Mouse (Mus musculus) c-Kit-negative CD71-positive TER-119-positive erythroid progenitor cells, embryonic 14.5 days (primary cell): ENCODE results near the gene Mfng.

Experiments used
- DNase-seq: peaks from one replicate; pipeline ENCODE4 v3.0.0-alpha.2; 2013; ENCODE audit warnings: low read depth, low spot score

Gene Mfng

GRCm38 (mm10) chr15:78773290-78773729 lies at the start of gene Mfng:
Gene Mfng (minus strand): TSS chr15:78773475.
- peak; percentile 35 for DNase-seq

DNA sequence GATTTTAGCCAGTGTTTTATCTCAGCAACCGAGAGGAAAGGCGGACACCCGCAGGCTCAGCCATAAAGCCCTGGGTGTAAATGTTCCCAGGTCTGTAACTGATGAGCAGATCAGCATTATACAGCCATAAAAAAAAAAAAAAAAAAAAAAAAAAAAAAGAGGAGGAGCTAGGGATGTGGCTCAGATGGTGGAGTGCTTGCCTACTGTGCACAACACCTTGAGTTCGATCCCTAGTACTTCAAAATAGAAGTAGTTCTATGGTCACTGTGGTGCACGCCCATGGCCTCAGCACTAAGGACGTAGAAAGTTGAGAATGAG lies 42.8 kb upstream of the Mfng start:
- no peak for DNase-seq

GRCm38 (mm10) chr15:78815314-78816073 lies 42.2 kb upstream of the Mfng start:
- no peak for DNase-seq

GRCm38 (mm10) chr15:78813603-78814002 lies 40.3 kb upstream of the Mfng start:
- no peak for DNase-seq

DNA sequence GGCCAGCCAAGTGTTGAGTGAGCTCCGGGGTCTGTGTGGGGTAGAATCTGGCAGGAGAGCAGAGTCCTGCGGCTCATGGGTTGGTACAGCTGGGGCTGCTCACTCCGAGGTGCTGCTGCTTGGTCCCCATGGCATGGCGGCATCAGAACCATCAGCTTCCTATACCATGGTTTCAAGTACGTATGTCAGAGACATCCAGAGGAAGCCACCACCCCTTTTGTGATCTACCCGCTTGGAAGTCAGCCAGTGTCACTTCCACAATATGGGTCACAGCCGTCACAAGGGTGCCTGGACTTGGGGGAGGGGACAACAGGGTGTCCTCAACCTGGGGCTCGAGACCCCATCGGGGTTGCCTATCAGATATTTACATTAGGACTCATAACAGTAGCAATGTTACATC lies 36.9 kb upstream of the Mfng start:
- DNase-seq: no peak

DNA sequence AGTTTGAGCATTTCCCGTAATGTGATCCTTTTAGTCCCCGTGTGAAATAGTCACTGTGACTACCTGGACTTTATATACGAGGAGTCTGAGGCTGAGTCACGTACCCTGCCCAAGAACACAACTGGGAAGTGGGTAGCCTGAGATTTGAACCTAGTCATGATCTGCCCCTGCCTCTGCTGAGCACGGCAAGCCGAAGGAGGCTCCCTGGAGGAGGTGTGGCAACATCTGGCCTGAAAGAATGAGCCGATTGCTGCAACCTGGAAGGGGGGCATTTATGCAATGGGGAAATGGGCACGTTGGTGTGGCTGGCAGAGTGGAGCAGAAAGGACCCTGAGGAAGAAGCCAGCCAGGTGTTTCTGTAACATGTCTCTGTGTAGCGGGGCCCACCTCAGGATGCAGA lies 36.5 kb upstream of the Mfng start:
- DNase-seq: no peak

DNA sequence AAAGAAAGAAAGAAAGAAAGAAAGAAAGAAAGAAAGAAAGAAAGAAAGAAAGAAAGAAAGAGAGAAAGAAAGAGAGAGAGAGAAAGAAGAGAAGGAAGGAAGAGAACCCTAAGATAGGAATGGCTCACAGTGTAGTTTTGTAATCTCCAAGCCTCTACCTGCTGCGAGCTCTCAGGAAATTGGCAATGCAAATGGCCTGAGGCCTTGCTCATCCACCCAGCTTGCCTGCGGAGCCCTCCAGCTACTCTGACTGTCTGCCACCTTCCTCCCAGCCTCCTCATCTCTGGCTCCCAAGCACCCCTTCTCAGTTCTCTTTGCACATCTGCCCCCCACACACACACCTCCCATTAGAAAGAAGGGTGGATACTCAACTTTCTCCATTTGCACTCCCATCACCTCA lies 35.7 kb upstream of the Mfng start:
- no peak for DNase-seq

DNA sequence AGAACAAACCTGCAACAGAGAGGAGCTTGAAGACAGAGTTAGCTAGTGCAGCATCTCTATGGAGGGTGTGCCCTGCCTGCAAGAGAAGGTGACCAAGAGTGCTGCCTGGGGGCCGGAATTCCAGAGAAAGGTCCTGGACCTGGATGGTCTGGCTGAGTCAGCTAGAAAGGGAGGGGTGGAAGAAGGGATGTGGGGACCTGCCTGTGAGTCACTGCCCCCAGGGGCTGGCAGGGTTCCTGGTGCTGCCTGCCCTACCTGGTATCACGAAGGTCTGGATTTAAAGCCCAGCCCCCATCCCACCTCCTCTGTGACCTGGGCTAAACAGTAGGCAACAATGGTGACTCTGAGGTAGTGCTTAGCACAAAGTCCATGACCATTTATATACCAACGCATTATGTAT lies 33.9 kb upstream of the Mfng start:
- DNase-seq: no peak

- no peak for DNase-seq
Observed at GRCm38 (mm10) chr15:78806614-78807013, 33.3 kb upstream of the Mfng start.

DNA sequence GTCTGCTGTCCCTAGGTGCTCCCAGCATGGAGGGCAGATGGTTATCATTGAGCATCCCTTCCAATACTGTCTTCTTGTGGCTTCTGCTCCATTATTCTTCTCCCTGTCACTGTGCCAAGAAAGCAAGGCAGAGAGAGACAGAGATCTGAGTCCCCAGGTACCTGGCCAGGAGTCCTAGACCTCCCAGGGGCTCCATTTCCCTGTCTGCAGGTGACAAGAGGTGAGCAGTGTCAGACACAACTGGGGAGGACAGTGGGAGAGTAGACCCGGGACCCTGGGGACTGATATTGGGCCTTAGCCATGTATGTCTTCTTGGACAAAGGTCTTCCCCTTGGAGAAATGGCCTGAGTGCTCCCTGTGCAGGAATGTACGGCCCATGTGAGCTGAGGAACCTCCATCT lies 32.1 kb upstream of the Mfng start:
- no peak for DNase-seq

DNA sequence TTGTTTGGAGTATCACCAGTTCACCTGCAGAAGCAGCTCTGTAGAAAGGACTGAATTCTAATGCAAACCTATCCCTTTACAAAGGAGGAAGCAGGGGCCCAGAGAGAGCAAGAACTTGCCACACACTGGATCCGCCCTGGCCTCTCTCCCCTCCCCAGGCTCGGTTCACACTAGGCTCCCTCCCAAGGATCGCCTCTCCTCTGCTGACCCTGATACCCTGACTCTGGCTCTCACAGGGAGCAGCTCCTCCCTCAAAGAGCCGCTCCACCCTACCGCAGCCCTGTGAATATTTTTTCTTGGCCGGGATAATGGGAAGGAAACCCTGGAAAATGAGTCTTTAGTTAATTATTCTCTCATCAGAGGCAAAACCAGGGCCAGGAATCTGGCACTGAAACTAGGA lies 31.1 kb upstream of the Mfng start:
- DNase-seq: no peak

GRCm38 (mm10) chr15:78803499-78803900 lies 30.2 kb upstream of the Mfng start:
- no peak for DNase-seq

GRCm38 (mm10) chr15:78802776-78803391 lies 29.6 kb upstream of the Mfng start, which contains the start of gene Card10:
Gene Card10 (minus strand): TSS chr15:78803042.
- no peak for DNase-seq

DNA sequence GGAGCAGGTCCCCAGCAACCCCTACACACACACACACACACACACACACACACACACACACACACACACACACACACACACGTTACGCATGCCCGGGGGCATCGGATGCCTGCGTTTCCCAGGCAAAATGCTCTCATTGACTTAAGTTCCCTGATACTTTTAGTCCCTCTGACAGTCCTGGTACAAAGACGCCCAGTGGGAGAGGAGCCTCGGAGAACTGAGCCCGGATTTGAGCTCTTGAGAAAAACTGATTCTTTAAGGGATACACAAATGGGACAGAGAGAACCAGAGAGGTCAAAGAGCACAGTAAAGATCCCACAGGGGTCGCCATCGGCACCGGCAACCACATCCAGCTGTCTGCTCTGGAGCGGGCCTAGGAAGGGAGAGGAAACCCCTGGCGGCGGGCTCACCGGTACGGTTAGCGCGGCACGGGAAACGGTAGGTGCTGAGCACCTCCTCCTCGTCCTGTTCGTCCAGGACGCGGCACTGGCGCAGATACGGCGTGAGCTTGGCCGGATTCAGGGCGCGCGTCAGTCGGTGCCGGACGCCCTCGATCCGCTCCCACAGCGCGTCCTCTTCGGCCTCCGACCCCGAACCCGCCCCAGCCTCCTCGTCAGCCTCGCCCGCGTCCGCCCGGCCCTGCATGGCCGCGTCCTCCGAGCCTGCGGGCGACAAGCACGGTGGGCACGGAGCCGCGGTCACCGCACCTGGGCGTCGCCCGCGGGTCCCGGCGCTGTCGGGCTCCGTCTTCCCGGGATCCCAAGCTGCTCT lies 28.9 kb upstream of the Mfng start:
- DNase-seq: no peak

DNA sequence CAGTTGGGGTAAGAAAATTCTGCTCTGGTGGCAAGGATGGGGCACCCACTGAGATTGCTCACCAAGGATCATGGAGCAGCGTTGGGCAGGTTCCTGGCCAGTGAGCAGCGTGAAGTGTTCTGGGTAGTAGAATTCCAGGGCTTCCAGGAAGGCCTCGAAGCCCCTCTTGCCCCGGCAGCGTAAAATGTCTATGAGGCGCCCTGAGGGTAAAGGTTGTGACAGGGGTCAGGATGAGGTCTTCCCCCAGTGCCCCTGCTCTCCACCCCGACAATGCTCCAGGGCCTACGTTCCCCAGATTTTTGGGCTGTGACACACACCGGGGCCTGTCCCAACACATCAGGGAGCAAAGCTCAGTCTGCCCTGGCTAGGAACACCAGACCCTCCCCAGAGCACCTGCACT lies 28.3 kb upstream of the Mfng start:
- DNase-seq: no peak

DNA sequence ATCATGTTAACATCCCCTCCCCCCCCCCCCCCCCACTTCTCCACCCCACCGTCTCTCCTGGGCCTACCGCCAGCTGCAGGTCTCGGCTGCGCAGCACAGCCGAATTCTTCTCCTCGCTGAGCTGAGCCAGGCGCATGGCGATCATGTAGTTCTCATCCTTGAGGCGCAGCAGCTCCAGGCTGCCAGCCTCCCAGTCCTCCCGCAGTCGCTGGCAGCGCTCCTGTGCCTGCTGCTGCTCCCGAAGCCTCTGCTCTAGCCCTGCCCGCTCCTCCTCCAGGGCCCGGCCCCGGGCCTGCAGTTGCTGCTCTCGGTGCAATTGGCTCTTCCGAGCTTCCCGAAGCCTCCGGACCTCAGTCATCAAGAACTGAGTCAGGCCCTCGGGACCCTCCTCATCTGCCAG lies 25.8 kb upstream of the Mfng start:
- DNase-seq: no peak

DNA sequence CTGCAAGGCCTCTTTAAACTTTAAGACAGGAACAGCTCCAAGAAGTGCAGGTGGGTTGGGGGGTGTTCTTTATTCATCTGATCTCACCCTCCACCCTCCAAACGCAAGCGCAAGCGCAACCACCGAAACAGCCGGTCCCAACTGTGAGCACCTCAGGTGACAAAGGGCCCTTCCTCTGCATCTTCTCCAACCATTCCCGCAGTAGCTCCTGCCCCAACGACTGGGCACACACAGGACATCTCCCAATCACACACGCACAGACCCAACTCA lies 23.7 kb upstream of the Mfng start:
- DNase-seq: no peak

GRCm38 (mm10) chr15:78796196-78797059 lies 23.2 kb upstream of the Mfng start:
- DNase-seq: no peak

GRCm38 (mm10) chr15:78790990-78791389 lies 17.7 kb upstream of the Mfng start:
- DNase-seq: no peak

- DNase-seq: no peak
Observed at GRCm38 (mm10) chr15:78790451-78790850, 17.2 kb upstream of the Mfng start.

- no peak for DNase-seq
Observed at GRCm38 (mm10) chr15:78789721-78790323, 16.5 kb upstream of the Mfng start.

GRCm38 (mm10) chr15:78788042-78788441 lies 14.8 kb upstream of the Mfng start:
- no peak for DNase-seq
